Mouse (Mus musculus) hindbrain, embryonic 15.5 days (tissue): Measurements from ENCODE around the gene Smug1. TPM values are rescaled to one million over a fixed set of nuclear protein-coding genes. Genes with fewer than 3 reads are reported as not detected.

ENCODE experiments used
- ATAC-seq: fragments of 200-750 bp; cut with Nextera tagmentation; 2 replicates; pipeline ENCODE4 v1.8.0; 2017; ENCODE audit warnings: low read depth, moderate number of reproducible peaks, moderate TSS enrichment; ENCODE audit not compliant: low FRiP score
- H3K27ac ChIP-seq: fragments of 300-500 bp; sonication (generic); replicated peaks from 2 replicates; pipeline ENCODE4 v1.5.1; 2015; ENCODE audit warnings: mild to moderate bottlenecking, inconsistent platforms
- H3K27me3 ChIP-seq: fragments of 300-500 bp; sonication (generic); 2 replicates; pipeline ENCODE4 v1.6.1; 2015; ENCODE audit warnings: control low read depth, inconsistent platforms
- H3K36me3 ChIP-seq: fragments of 300-500 bp; sonication (generic); 2 replicates; pipeline ENCODE4 v1.6.1; 2015; ENCODE audit warnings: control low read depth, inconsistent platforms
- H3K4me1 ChIP-seq: fragments of 300-500 bp; sonication (generic); replicated peaks from 2 replicates; pipeline ENCODE4 v1.6.1; 2015; ENCODE audit warnings: control low read depth, inconsistent platforms
- H3K4me2 ChIP-seq: fragments of 300-500 bp; sonication (generic); 2 replicates; pipeline ENCODE4 v1.6.1; 2015; ENCODE audit warnings: moderate library complexity, mild to moderate bottlenecking, inconsistent platforms
- H3K4me3 ChIP-seq: fragments of 300-500 bp; sonication (generic); 2 replicates; pipeline ENCODE4 v1.5.1; 2015; ENCODE audit warnings: mild to moderate bottlenecking, inconsistent platforms
- H3K9ac ChIP-seq: fragments of 300-500 bp; sonication (generic); 2 replicates; pipeline ENCODE4 v1.6.1; 2015; ENCODE audit warnings: inconsistent platforms
- H3K9me3 ChIP-seq: fragments of 300-500 bp; sonication (generic); 2 replicates; pipeline ENCODE4 v1.6.1; 2016; ENCODE audit warnings: control low read depth, inconsistent platforms
- WGBS: fragments of 180-500 bp; shearing (Covaris S2); methylation state at CpG from one replicate; pipeline ENCODE4 v1.1.7; 2015; 5-methylcytosine and 5-hydroxymethylcytosine counted together
- polyA plus RNA-seq: library from polyadenylated mRNA; unstranded; fragments of >200 nt; fragmentation: Nextera tagmentation; extraction: Ambion mirVana; gene quantifications from 2 replicates; pipeline ENCODE4 v1.2.1, GENCODE M21; 2015

The Smug1 gene
- polyA plus RNA-seq, 1 experiment from 2014 or later, result 31.1 TPM

DNA sequence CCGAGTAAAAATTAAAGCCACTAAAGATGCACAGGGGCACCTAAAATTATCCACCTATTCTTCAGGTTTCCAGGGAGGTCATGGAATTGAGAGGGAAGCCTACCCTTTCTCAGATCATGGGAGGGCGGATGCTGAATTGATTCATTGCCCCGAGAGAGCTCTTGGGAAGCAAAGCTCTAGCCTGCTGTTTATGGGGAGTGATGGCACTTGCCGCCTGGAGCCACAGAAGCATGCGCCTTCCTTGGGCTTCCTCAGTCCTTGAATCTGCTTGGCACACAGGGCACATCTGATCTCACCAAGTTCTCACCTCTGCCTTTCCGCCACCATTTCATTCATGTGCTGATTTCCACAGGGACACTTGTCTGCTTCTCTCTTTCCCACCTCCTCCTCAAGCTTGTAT is 20.9 kb upstream of the Smug1 start:
- Histone ChIP-seq H3K27ac (no peak overlapping the region), H3K9ac (no peak overlapping the region), H3K4me3 (no peak overlapping the region), H3K27me3 (0 out of 2 replicates have a peak, but pooled peaks cover 4% of the 10 kb centered on the region), H3K4me1 (peaks cover 21% of the 10 kb centered on the region), H3K4me2 (no peak overlapping the region), H3K9me3 (no peaks in the 10 kb centered on the region), H3K36me3 (0 out of 2 replicates have a peak, but pooled peaks cover 13% of the 10 kb centered on the region)
- ATAC-seq, result no peak
- WGBS, result 72% methylated on average over 6 of the region's 6 CpGs

DNA sequence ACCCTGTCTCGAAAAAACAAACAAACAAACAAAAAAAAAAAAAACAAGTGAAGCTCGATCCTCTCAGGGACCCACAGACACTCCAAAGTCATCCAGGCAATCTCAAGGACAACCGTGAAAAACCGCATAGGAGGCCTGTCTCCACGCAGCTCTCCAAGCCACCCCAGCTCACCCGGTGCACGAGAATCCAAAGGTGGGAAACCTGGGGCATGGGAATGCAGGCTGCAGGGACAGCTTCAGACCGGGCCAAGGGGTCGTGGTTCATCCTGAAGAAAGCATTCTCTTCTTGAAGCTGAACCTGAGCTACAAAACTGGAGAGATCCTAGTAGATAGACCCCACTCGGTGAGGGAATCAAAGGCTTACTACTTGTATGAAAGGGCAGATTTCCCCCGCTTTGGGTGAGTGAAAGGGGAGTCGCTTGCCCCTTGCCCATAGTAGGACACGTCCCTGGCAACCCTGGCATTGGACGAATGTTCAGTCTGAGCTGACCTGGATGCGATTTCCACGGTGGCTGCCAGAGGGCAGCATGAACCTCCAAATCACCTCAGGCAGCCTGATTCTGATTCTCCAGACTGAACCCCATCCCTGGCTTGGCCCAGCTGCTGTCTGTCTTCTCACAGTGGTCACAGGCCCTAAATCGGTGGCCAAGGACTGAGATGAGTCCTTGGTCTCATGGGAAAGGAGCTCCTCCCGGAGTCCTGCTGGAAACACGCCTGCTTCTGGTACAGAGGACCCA is 18.7 kb upstream of the Smug1 start:
- no peak overlapping the region for H3K4me3 ChIP-seq
- H3K9me3 ChIP-seq, result no peaks in the 10 kb centered on the region
- WGBS, result 47% methylated on average over 19 of the region's 19 CpGs
- peaks cover 18% of the 10 kb centered on the region for H3K4me1 ChIP-seq
- H3K4me2 ChIP-seq, result no peak overlapping the region
- no peak overlapping the region for H3K9ac ChIP-seq
- no peak overlapping the region for H3K27ac ChIP-seq
- peaks cover 5% of the 10 kb centered on the region for H3K27me3 ChIP-seq
- H3K36me3 ChIP-seq, result no peaks in the 10 kb centered on the region
- ATAC-seq, result peak; percentile 21

DNA sequence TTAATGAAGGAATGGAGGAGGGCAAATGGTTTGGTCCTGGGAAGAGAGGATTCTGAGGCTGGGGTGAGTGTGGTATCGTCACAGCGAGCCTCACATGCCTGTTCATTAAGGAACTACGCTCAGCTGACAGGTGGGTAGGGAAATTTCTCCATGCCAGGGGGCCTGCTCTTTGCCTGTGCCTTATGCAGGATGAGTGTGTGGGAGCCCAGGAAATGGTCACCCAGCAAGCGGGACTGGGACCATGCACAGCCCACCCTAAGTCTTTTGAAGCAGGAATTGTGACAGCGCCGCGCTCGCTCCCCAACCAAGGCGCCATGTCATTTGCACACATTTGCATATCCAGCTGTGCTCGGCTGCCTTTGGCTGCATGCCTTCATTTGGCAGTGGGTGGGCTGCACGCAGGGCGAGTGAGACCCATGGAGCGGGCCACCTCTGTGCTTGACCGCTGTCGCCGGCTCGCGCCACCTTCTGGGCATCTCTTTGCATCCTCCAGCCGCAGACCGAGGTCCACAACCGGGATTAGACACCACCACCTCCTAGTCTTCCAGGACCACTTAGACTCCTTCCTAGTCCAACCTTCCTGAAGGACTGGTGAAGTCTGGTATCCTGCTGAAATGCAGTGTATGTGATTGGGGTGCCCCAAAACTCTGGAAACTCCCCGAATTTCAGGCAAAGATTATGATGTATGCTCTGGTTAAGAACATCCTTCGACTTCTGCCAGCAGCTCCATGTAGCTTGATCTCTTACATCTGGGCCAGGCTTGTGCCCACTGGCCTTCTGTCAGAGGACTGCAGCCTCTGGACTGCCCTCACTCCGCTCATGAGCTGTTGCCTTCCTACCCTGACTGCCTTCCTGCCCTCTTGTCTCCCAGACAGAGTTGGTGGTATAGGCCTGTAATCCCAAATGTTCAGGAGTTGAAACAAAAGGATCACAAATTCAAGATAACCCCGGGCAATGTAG is 17.0 kb upstream of the Smug1 start:
- peaks cover 15% of the 10 kb centered on the region for H3K4me1 ChIP-seq
- no peak overlapping the region for H3K27ac ChIP-seq
- 12% methylated on average over 25 of the region's 25 CpGs for WGBS
- H3K27me3 ChIP-seq, result peaks cover 18% of the 10 kb centered on the region
- H3K9me3 ChIP-seq, result no peaks in the 10 kb centered on the region
- ATAC-seq, result peak; percentile 27; the same call in 1 of the 2 replicates
- H3K4me2 ChIP-seq, result peak overlapping the region; percentile 55
- H3K4me3 ChIP-seq, result peak overlapping the region; percentile 20
- no peaks in the 10 kb centered on the region for H3K36me3 ChIP-seq
- 0 out of 2 replicates have a peak overlapping the region, but pooled peaks have one; percentile 4 for H3K9ac ChIP-seq

DNA sequence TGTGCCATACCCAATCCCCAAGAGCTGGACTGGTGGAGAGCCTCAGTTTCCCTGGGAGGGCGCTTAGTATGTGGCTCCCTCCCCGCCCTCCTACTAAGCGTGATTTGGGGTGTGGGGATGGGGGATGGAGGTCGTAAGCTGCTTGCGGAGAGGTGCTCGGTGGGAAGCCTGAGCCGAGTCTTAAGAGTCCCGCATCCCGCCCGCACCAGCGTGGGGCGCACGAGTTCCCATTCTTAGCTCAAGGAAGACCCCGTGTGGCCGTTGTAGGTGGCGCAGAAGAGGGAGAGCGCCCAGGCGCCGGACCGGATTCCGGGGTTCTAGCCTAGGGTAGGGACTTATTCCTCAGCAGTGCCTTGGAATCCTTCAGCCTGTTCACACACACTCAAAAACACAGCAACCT is 16.2 kb upstream of the Smug1 start:
- Histone ChIP-seq H3K4me3 (peak overlapping the region; percentile 20), H3K9ac (0 out of 2 replicates have a peak overlapping the region, but pooled peaks have one; percentile 4), H3K4me1 (peaks cover 15% of the 10 kb centered on the region), H3K27ac (no peak overlapping the region), H3K27me3 (peaks cover 26% of the 10 kb centered on the region), H3K36me3 (no peaks in the 10 kb centered on the region), H3K4me2 (peak overlapping the region; percentile 55), H3K9me3 (no peaks in the 10 kb centered on the region)
- ATAC-seq, result no peak; the same call in 1 of the 2 replicates
- WGBS, result under 1% methylated on average over 21 of the region's 21 CpGs

DNA sequence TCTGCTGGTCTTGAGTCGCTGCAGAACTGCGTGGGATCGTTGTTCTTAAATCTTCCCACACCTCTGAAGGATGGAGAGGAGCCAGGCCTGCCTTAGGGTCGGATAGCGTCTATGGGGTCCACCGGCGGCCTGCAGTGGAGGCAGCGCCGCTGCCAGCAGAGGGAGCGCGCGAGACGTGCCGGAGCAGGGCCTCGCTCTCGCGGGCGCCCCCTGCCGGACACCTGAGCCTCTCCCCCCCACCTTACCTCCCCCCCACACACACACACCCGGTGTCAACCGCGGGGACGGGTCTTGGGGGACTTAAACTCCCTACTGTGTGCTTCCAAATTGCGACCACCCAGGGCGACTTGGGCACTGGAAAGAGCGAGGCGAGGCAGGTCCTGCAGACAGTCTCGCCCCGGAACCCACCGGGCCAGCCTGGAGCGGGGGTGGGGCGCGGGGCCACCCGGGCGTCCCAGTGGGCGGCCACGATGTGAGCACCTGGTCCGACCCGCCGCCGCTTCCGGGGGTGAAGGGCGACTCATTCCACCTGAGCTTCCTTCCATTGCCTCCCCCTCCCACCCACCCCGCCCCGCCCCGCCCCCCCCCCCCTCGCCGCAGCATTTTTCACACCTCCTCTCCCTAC is 15.4 kb upstream of the Smug1 start:
- H3K4me2 ChIP-seq, result peak overlapping the region; percentile 55
- no peaks in the 10 kb centered on the region for H3K36me3 ChIP-seq
- 3% methylated on average over 43 of the region's 48 CpGs for WGBS
- H3K4me3 ChIP-seq, result no peak overlapping the region
- no peak overlapping the region for H3K9ac ChIP-seq
- peaks cover 35% of the 10 kb centered on the region for H3K27me3 ChIP-seq
- peaks cover 21% of the 10 kb centered on the region for H3K4me1 ChIP-seq
- no peak overlapping the region for H3K27ac ChIP-seq
- no peaks in the 10 kb centered on the region for H3K9me3 ChIP-seq
- ATAC-seq, result peak; percentile 7; the same call in 1 of the 2 replicates

DNA sequence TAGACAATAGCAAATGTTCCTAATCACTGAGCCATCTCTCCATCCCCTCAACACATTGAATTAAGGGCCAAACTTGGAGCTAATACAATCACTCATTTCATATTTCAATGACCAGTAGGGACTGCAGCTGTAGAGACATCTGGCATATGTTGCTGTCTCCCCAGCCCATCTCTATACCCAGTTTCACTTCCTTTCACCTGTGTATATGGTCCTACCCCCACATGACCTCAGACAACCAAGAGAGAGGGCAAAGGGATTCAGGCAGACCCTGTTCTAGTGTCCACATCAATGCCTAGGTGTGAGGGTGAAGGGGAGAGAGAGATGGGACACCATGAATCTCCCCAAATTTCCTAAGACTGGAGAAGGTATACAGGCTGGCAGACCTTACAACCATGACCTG is 13.5 kb upstream of the Smug1 start:
- Histone ChIP-seq H3K4me2 (no peak overlapping the region), H3K36me3 (no peaks in the 10 kb centered on the region), H3K4me1 (peaks cover 25% of the 10 kb centered on the region), H3K27ac (no peak overlapping the region), H3K9me3 (no peaks in the 10 kb centered on the region), H3K4me3 (no peak overlapping the region), H3K27me3 (peaks cover 52% of the 10 kb centered on the region), H3K9ac (no peak overlapping the region)
- no peak for ATAC-seq

DNA sequence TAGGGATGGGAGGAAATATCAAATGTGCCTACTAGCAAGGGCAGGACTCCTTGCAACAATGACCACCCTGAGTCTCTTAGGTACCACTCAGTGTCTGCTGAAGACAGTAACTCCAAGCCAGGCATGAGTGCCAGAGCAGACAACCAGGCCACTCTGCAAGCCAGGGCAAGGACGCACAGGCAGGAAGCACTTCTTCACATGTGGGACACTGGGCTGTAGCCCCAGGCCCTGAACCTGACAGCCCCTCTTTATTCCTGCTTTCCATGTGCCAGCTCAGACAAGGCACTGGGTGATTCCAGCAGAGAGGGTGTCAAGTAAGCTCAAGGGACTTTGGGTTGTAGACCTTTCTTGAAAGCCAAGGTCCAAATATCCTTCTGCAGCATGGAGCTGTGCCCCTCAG is 11.9 kb upstream of the Smug1 start:
- Histone ChIP-seq H3K9ac (no peak overlapping the region), H3K9me3 (no peaks in the 10 kb centered on the region), H3K4me1 (peaks cover 22% of the 10 kb centered on the region), H3K4me2 (no peak overlapping the region), H3K27me3 (peaks cover 69% of the 10 kb centered on the region), H3K36me3 (no peaks in the 10 kb centered on the region), H3K27ac (no peak overlapping the region), H3K4me3 (no peak overlapping the region)
- 53% methylated on average over 1 of the region's 1 CpGs for WGBS
- ATAC-seq, result no peak

DNA sequence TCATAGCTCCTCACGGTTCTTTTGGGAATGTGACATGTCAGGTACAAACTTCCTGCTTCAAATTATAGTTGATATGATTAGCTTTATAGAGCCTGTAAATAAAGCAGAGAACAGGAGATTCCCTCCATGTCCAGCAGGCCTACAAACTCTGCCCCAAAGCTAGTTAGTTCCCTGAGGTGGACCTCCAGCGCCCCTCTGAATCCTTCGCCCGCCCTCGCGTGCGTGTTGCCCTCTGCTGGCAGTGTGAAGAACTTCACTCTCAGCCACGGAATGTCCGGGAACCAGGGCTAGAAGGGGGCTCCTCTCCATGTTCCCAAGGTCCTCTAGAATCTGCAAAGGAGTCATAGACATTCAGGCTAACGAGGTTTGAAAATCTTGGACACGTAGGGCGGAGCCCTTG is 11.2 kb upstream of the Smug1 start:
- WGBS, result 6% methylated on average over 12 of the region's 12 CpGs
- Histone ChIP-seq H3K27ac (no peak overlapping the region), H3K4me2 (no peak overlapping the region), H3K4me1 (peaks cover 16% of the 10 kb centered on the region), H3K4me3 (no peak overlapping the region), H3K27me3 (peaks cover 71% of the 10 kb centered on the region), H3K9me3 (no peaks in the 10 kb centered on the region), H3K36me3 (no peaks in the 10 kb centered on the region), H3K9ac (no peak overlapping the region)
- no peak for ATAC-seq

DNA sequence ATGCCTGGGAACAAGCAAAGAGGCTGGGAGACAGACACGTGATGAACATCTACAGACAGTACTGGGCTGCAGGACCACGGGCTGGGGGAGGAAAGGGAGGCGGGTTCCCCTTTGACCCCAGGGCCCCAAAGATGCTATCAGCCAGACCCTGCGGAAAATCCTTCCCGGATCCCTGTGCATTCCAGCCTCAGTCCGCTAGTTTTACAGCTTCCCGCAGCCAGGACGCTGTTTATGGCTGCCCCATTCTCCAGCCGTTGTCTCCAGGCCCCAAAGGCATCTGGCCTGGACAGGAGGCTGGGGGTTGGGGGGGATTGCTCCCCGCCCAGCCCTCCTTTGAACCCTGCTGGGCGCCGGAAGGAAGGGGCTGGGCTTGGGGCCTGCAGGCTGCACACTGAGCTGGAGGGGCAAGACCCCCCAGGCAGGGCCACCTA is 10.7 kb upstream of the Smug1 start:
- Histone ChIP-seq H3K4me2 (no peak overlapping the region), H3K36me3 (no peaks in the 10 kb centered on the region), H3K9ac (no peak overlapping the region), H3K27ac (no peak overlapping the region), H3K27me3 (peaks cover 76% of the 10 kb centered on the region), H3K4me3 (no peak overlapping the region), H3K4me1 (peaks cover 11% of the 10 kb centered on the region), H3K9me3 (no peaks in the 10 kb centered on the region)
- no peak for ATAC-seq
- WGBS, result 4% methylated on average over 12 of the region's 12 CpGs

DNA sequence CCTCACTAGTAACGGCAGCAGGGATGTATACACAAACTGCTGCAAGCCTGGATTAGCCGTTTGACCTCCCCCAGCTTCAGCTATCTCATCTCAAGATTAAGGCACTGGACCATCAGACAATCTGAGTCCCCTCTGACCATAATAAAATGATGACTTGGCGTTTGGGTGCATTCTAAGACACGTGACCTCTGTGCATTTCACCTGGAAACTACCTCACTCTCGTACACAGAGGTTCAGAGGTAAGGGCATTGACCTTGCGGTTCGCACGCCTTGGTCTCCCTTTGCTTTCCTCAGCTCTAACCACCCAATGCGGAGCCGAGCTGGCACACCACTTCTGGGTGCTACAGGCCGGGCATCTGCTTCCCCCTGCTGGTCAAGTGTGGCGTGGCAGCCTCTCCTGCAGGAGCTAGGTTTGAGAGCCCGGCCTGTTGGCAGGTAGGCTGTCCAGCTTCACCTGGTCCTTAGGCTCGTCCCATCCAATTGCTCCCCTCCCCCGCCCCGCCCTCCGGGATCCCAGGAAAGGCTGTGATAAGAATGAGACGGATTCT is 10.1 kb upstream of the Smug1 start:
- H3K9me3 ChIP-seq, result no peaks in the 10 kb centered on the region
- H3K27me3 ChIP-seq, result peaks cover 83% of the 10 kb centered on the region
- no peak overlapping the region for H3K4me3 ChIP-seq
- no peak overlapping the region for H3K9ac ChIP-seq
- no peaks in the 10 kb centered on the region for H3K36me3 ChIP-seq
- no peak overlapping the region for H3K27ac ChIP-seq
- H3K4me2 ChIP-seq, result 0 out of 2 replicates have a peak overlapping the region, but pooled peaks have one; percentile 5
- ATAC-seq, result peak; percentile 71
- H3K4me1 ChIP-seq, result peaks cover 10% of the 10 kb centered on the region; the same call in 1 of the 2 replicates
- WGBS, result 2% methylated on average over 18 of the region's 18 CpGs

DNA sequence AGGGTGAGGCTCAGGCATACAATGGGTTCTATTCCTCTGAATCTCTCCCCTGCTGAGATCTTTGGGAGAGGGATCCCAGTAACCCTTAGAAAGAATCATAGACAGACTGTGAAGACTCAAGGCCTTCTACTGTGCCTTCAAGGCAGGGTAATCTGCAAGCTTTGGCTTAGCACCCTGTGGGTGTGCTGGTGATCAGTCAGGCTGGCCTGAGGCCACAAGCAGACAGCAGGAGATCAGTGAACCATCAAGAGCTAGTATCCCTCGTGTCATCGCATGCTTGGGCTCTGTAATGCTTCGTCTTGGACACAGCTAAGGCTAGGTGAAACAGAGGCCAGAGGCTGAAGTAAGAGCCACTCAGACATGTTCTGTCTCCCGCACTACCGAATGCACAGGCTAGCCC is 6.4 kb upstream of the Smug1 start:
- H3K9ac ChIP-seq, result no peak overlapping the region
- no peaks in the 10 kb centered on the region for H3K9me3 ChIP-seq
- 65% methylated on average over 5 of the region's 5 CpGs for WGBS
- ATAC-seq, result no peak
- no peak overlapping the region for H3K4me2 ChIP-seq
- no peak overlapping the region for H3K4me3 ChIP-seq
- no peak overlapping the region for H3K27ac ChIP-seq
- H3K4me1 ChIP-seq, result peaks cover 32% of the 10 kb centered on the region
- no peaks in the 10 kb centered on the region for H3K36me3 ChIP-seq
- peaks cover 85% of the 10 kb centered on the region for H3K27me3 ChIP-seq
